Mouse (Mus musculus): ENCODE measurements around the gene Fbxw4. TPM values are rescaled to one million over a fixed set of nuclear protein-coding genes. Genes with fewer than 3 reads are reported as not detected.

The Fbxw4 gene
- polyA plus RNA-seq (2012; rRNA removed): 12.5 and 14.6 TPM in 2 replicates

DNA sequence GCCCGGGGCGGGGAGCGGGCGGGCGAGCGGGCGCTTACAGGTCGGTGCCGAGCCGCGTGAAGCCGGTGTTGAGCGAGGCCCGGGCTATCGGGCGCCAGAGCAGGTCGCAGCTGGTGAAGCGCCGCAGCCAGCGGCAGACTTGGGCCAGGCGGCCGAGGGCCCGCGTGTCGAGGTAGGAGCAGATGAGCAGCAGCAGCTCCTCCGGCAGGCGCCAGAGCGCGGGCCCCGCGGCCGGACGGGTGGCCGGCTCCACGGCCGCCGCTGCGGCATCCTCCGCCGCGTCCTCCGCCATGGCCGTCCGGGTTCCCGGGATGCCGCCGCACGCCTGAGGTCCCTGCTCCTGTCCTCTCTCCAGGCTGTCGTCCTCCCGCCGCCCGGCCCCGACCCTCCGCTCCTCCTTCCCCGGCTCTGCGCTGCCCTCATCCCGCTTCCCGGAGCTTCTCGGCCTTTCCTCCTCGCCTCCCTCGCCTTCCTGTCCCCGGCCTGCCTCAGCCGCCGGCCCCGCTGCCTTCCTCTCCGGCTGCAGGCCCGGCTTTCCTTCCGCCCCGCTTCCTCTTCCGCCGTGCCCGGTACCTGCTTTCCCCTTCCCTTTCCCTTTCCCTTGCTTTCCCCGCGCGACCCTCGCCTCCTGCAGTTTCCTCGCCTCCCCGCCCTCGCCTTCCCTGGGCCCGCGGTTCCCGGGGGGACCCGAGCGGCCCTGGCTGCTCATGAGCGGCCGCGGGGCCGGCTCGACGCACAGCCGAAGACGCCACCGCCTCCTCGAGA, at the start of gene Fbxw4:
Gene Fbxw4 (minus strand): TSS at position 575 of the 765 bp plus-strand sequence.

GRCm38 (mm10) chr19:45560153-45560890, 99.8 kb downstream of the Fbxw4 start, which contains the start of the genes Poll and Gm17018:
Gene Poll, minus strand, starts transcription at chr19:45560531.
Gene Gm17018, plus strand, starts transcription at chr19:45560615.

Other genes starting within 250 kb of the Fbxw4 start
- gene Poll, start 99.8 kb downstream of the Fbxw4 start, polyA plus RNA-seq (2012; rRNA removed): 3.7 and 4.0 TPM in 2 replicates
- 5.7 and 5.8 TPM in 2 replicates for gene Gm17018, start 99.7 kb downstream of the Fbxw4 start, polyA plus RNA-seq (2012; rRNA removed)
- 0.05 TPM in 1 of 2 replicates, not detected in the other for gene Fgf8, start 82.6 kb upstream of the Fbxw4 start, polyA plus RNA-seq (2012; rRNA removed)
- 37.0 and 37.3 TPM in 2 replicates for gene Npm3, start 89.3 kb upstream of the Fbxw4 start, polyA plus RNA-seq (2012; rRNA removed)
- gene Mgea5, start 123.5 kb upstream of the Fbxw4 start, polyA plus RNA-seq (2012; rRNA removed): 26.6 and 28.4 TPM in 2 replicates
- 0.48 and 0.52 TPM in 2 replicates for gene Kcnip2, start 155.7 kb upstream of the Fbxw4 start, polyA plus RNA-seq (2012; rRNA removed)